14 mouse cellular contexts compared by ENCODE assay signal in genomic region chr6:49355171-49355570, GRCm38 (mm10). TPM values are rescaled to one million over a fixed set of nuclear protein-coding genes. Genes with fewer than 3 reads are reported as not detected.
DNase-seq lines count a peak whose midpoint lies in the region; ATAC-seq and TF ChIP-seq lines count a peak whose summit lies in the region.
"Had no signal": no experiment of that assay in that cellular context is flagged by ENCODE, and none has a peak within 500 bp of the region (broad histone marks: within the 10 kb centered on the region; RNA-seq: fewer than 3 reads in every experiment).

No protein-coding gene starts in this region.

- H3K36me3 ChIP-seq in midbrain, embryonic 11.5 days (ENCODE audit: control insufficient read depth, insufficient read depth, low read length), result no peaks in the 10 kb centered on the region
- H3K36me3 ChIP-seq in midbrain, embryonic 13.5 days, result no peaks in the 10 kb centered on the region
- H3K36me3 ChIP-seq in stomach, postnatal 0 days (ENCODE audit: control insufficient read depth, insufficient read depth, low read length), result no peaks in the 10 kb centered on the region
- H3K36me3 ChIP-seq: hindbrain, embryonic 10.5 days; liver, embryonic 13.5 days; neural tube, embryonic 12.5 days had no signal

- TF ChIP-seq EP300 in stomach, postnatal 0 days (optimal IDR thresholded peaks at IDR 0.05), result no peak

- H3K27ac ChIP-seq in gastrocnemius, adult 2 months, result no peak overlapping the region
- no peak overlapping the region for H3K27ac ChIP-seq in midbrain, embryonic 11.5 days (ENCODE audit: low read depth, low read length)
- H3K27ac ChIP-seq in midbrain, embryonic 13.5 days, result no peak overlapping the region
- no peak overlapping the region for H3K27ac ChIP-seq in stomach, postnatal 0 days (replicated peaks)
- H3K27ac ChIP-seq: hindbrain, embryonic 10.5 days; liver, embryonic 13.5 days; neural tube, embryonic 12.5 days had no signal

- H3K4me3 ChIP-seq in gastrocnemius, adult 2 months, result no peak overlapping the region
- no peak overlapping the region for H3K4me3 ChIP-seq in midbrain, embryonic 11.5 days (ENCODE audit: low read depth, low read length)
- H3K4me3 ChIP-seq in midbrain, embryonic 13.5 days (replicated peaks), result no peak overlapping the region
- no peak overlapping the region for H3K4me3 ChIP-seq in stomach, postnatal 0 days (ENCODE audit: low read depth, low read length)
- H3K4me3 ChIP-seq: hindbrain, embryonic 10.5 days; liver, embryonic 13.5 days; neural tube, embryonic 12.5 days had no signal

- no peaks in the 10 kb centered on the region for H3K27me3 ChIP-seq in midbrain, embryonic 11.5 days (ENCODE audit: control insufficient read depth, insufficient read depth, low read length)
- H3K27me3 ChIP-seq in midbrain, embryonic 13.5 days, result no peaks in the 10 kb centered on the region
- no peaks in the 10 kb centered on the region for H3K27me3 ChIP-seq in Patski
- H3K27me3 ChIP-seq in stomach, postnatal 0 days (ENCODE audit: control insufficient read depth, insufficient read depth, low read length), result no peaks in the 10 kb centered on the region
- H3K27me3 ChIP-seq: liver, embryonic 13.5 days; neural tube, embryonic 12.5 days had no signal

- 57% methylated on average over 4 of the region's 4 CpGs for WGBS in midbrain, embryonic 11.5 days
- WGBS in midbrain, embryonic 13.5 days, result 61% methylated on average over 4 of the region's 4 CpGs
- 73% methylated on average over 4 of the region's 4 CpGs for WGBS in stomach, postnatal 0 days

- H3K4me1 ChIP-seq in midbrain, embryonic 11.5 days (ENCODE audit: control insufficient read depth, insufficient read depth, low read length), result no peaks in the 10 kb centered on the region
- H3K4me1 ChIP-seq in midbrain, embryonic 13.5 days (replicated peaks), result no peaks in the 10 kb centered on the region
- H3K4me1 ChIP-seq in stomach, postnatal 0 days (replicated peaks; ENCODE audit: control insufficient read depth, insufficient read depth), result no peaks in the 10 kb centered on the region
- H3K4me1 ChIP-seq: liver, embryonic 13.5 days; neural tube, embryonic 12.5 days had no signal

- CTCF ChIA-PET in Patski (lab: Charles Lee), result interaction anchor here (1.3 to 2.4 kb wide), 3 partner anchors 11 to 36 kb away, joined by 4 to 7 read pairs (median 4); partner anchors contain the start of gene Ccdc126

- intact Hi-C loops in gastrocnemius, adult 2 months (cut with DNase I), result no loop called here

- no peak for DNase-seq in gastrocnemius, adult 2 months
- no peak for DNase-seq in gastrocnemius, postnatal 10 days
- DNase-seq in midbrain, embryonic 11.5 days (ENCODE audit: low spot score, missing footprints), result peak; percentile 26
- no peak for DNase-seq in Patski (ENCODE audit: low read depth, low spot score)
- no peak for DNase-seq in stomach, postnatal 0 days (ENCODE audit: low spot score)
- no peak for DNase-seq in kidney, postnatal 10 days
- no peak for DNase-seq in cerebellum, postnatal 36 days
- DNase-seq: cerebellum, adult 2 months; kidney, adult 18-20 months; liver, embryonic 13.5 days; spleen, adult 18-20 months had no signal

- peak; percentile 17; the same call in 1 of the 2 replicates for TF ChIP-seq CTCF in gastrocnemius, adult 2 months (IDR thresholded peaks at IDR 0.05)
- peak; percentile 61 for TF ChIP-seq CTCF in Patski (IDR thresholded peaks at IDR 0.05)
- peak; percentile 50 for TF ChIP-seq CTCF in stomach, postnatal 0 days (IDR thresholded peaks at IDR 0.05; ENCODE audit: low read depth)

- H3K4me2 ChIP-seq in midbrain, embryonic 11.5 days, result no peak overlapping the region
- no peak overlapping the region for H3K4me2 ChIP-seq in midbrain, embryonic 13.5 days (replicated peaks)
- H3K4me2 ChIP-seq in stomach, postnatal 0 days (replicated peaks; ENCODE audit: low read depth), result no peak overlapping the region
- H3K4me2 ChIP-seq: liver, embryonic 13.5 days; neural tube, embryonic 12.5 days had no signal

- POLR2A ChIA-PET in Patski (lab: Charles Lee), result no interaction called here

- in situ Hi-C loops in Patski (cut with MboI; ENCODE audit: low pct_unique_long_range_greater_than_20kb), result no loop called here

- H3K9me3 ChIP-seq in midbrain, embryonic 11.5 days (ENCODE audit: control insufficient read depth, low read length), result no peaks in the 10 kb centered on the region
- no peaks in the 10 kb centered on the region for H3K9me3 ChIP-seq in midbrain, embryonic 13.5 days
- no peaks in the 10 kb centered on the region for H3K9me3 ChIP-seq in stomach, postnatal 0 days (ENCODE audit: control insufficient read depth, low read length)
- H3K9me3 ChIP-seq: hindbrain, embryonic 10.5 days; liver, embryonic 13.5 days; neural tube, embryonic 12.5 days had no signal

- ATAC-seq in midbrain, embryonic 11.5 days (ENCODE audit: low FRiP score), result no peak
- ATAC-seq in midbrain, embryonic 13.5 days, result no peak
- no peak for ATAC-seq in Patski
- no peak for ATAC-seq in stomach, postnatal 0 days (ENCODE audit: low FRiP score, low TSS enrichment)

- no peak overlapping the region for H3K9ac ChIP-seq in midbrain, embryonic 11.5 days (ENCODE audit: low read length)
- no peak overlapping the region for H3K9ac ChIP-seq in midbrain, embryonic 13.5 days (replicated peaks)
- H3K9ac ChIP-seq in stomach, postnatal 0 days (ENCODE audit: low read length), result no peak overlapping the region
- H3K9ac ChIP-seq: liver, embryonic 13.5 days; neural tube, embryonic 12.5 days had no signal

RNA-seq across cellular contexts. Expression of gene Fam221a, which starts 12.4 kb away (rescaled TPM):
- total RNA-seq in gastrocnemius, adult 2 months (2021), result under 1 TPM; 0.14 to 0.26 TPM
- 1 to 10 TPM; 2.0 to 2.5 TPM for total RNA-seq in gastrocnemius, postnatal 10 days (2021)
- 5.0 and 6.0 TPM in 2 replicates for polyA plus RNA-seq in midbrain, embryonic 11.5 days (2014; fragmentation: Nextera tagmentation; extraction: Ambion mirVana)
- 3.0 and 4.3 TPM in 2 replicates for polyA plus RNA-seq in midbrain, embryonic 13.5 days (2015; fragmentation: Nextera tagmentation; extraction: Ambion mirVana)
- 2.3 TPM for polyA plus RNA-seq in Patski (2021)
- 4.4 and 4.7 TPM in 2 replicates for polyA plus RNA-seq in stomach, postnatal 0 days (2015; fragmentation: Nextera tagmentation; extraction: Ambion mirVana)

RNA-seq across cellular contexts. Expression of gene Ccdc126, which starts 36.1 kb away (rescaled TPM):
- total RNA-seq in gastrocnemius, adult 2 months (2021), result 1 to 10 TPM; 1.9 to 2.4 TPM
- 1 to 10 TPM; 2.0 TPM for total RNA-seq in gastrocnemius, postnatal 10 days (2021)
- polyA plus RNA-seq in midbrain, embryonic 11.5 days (2014; fragmentation: Nextera tagmentation; extraction: Ambion mirVana), result 6.4 and 7.6 TPM in 2 replicates
- 7.3 and 8.3 TPM in 2 replicates for polyA plus RNA-seq in midbrain, embryonic 13.5 days (2015; fragmentation: Nextera tagmentation; extraction: Ambion mirVana)
- polyA plus RNA-seq in Patski (2021), result 19.1 TPM
- 7.4 and 8.4 TPM in 2 replicates for polyA plus RNA-seq in stomach, postnatal 0 days (2015; fragmentation: Nextera tagmentation; extraction: Ambion mirVana)

RNA-seq across cellular contexts. Expression of gene Stk31, which starts 40.2 kb away (rescaled TPM):
- not detected for total RNA-seq in gastrocnemius, adult 2 months (2021)
- under 1 TPM; 0.14 to 0.45 TPM for total RNA-seq in gastrocnemius, postnatal 10 days (2021)
- 0.05 and 0.12 TPM in 2 replicates for polyA plus RNA-seq in midbrain, embryonic 11.5 days (2014; fragmentation: Nextera tagmentation; extraction: Ambion mirVana)
- not detected in 2 replicates for polyA plus RNA-seq in midbrain, embryonic 13.5 days (2015; fragmentation: Nextera tagmentation; extraction: Ambion mirVana)
- polyA plus RNA-seq in Patski (2021), result not detected
- polyA plus RNA-seq in stomach, postnatal 0 days (2015; fragmentation: Nextera tagmentation; extraction: Ambion mirVana), result not detected in 2 replicates
- polyA plus RNA-seq: hindbrain, embryonic 10.5 days; liver, embryonic 13.5 days; neural tube, embryonic 12.5 days had no signal
